Mouse (Mus musculus): ENCODE data around the gene Gm3411.
"Not testable (repeated sequence)": the region's sequence is repeated elsewhere in the genome, so short reads cannot be mapped to it uniquely, and the experiment has no call there.

The Gm3411 gene

GRCm38 (mm10) chr14:6286931-6287715, at the start of gene Gm3411:
Gene Gm3411, minus strand, starts transcription at chr14:6287250.
- DNase-seq (ENCODE audit: low read depth, low spot score) = not testable (repeated sequence)

- not testable (repeated sequence) for DNase-seq (ENCODE audit: low read depth, low spot score)
Measured at GRCm38 (mm10) chr14:6304743-6305142, 17.7 kb upstream of the Gm3411 start, which contains the start of gene Gm21103. Gene Gm21103, minus strand, starts transcription at chr14:6304843.

GRCm38 (mm10) chr14:6219192-6219591, 67.9 kb downstream of the Gm3411 start, which contains the start of gene Gm21560:
Gene Gm21560, minus strand, starts transcription at chr14:6219292.
- DNase-seq (ENCODE audit: low read depth, low spot score) = not testable (repeated sequence)

Measured in retina, adult 2 months (tissue).